Mouse (Mus musculus): ENCODE data around the gene Gon7.

The Gon7 gene

GRCm38 (mm10) chr12:102776035-102776434 lies 18.4 kb upstream of the Gon7 start:
- no peak overlapping the region for H3K4me3 ChIP-seq (replicated peaks; ENCODE audit: low read length)
- peaks cover 85% of the 10 kb centered on the region for H3K36me3 ChIP-seq (ENCODE audit: insufficient read depth, low read length)
- no peaks in the 10 kb centered on the region for H3K27me3 ChIP-seq (ENCODE audit: insufficient read depth, low read length)
- TF ChIP-seq NANOG (IDR thresholded peaks at IDR 0.05; ENCODE audit: borderline replicate concordance, low read length) (no peak), POU5F1 (IDR thresholded peaks at IDR 0.05; ENCODE audit: borderline replicate concordance, low read length) (no peak), CTCF (conservative IDR thresholded peaks at IDR 0.05; ENCODE audit: low read length) (no peak)
- H3K9me3 ChIP-seq (ENCODE audit: low read length) = no peaks in the 10 kb centered on the region
- H3K4me1 ChIP-seq (replicated peaks; ENCODE audit: low read depth, low read length) = peaks cover 37% of the 10 kb centered on the region

GRCm38 (mm10) chr12:102772676-102773075 lies 15.1 kb upstream of the Gon7 start:
- no peak overlapping the region for H3K4me3 ChIP-seq (replicated peaks; ENCODE audit: low read length)
- no peaks in the 10 kb centered on the region for H3K27me3 ChIP-seq (ENCODE audit: insufficient read depth, low read length)
- H3K36me3 ChIP-seq (ENCODE audit: insufficient read depth, low read length) = peaks cover 99% of the 10 kb centered on the region
- H3K9me3 ChIP-seq (ENCODE audit: low read length) = no peaks in the 10 kb centered on the region
- TF ChIP-seq NANOG (IDR thresholded peaks at IDR 0.05; ENCODE audit: borderline replicate concordance, low read length) (no peak), POU5F1 (IDR thresholded peaks at IDR 0.05; ENCODE audit: borderline replicate concordance, low read length) (no peak), CTCF (conservative IDR thresholded peaks at IDR 0.05; ENCODE audit: low read length) (no peak)
- H3K4me1 ChIP-seq (replicated peaks; ENCODE audit: low read depth, low read length) = peaks cover 24% of the 10 kb centered on the region

GRCm38 (mm10) chr12:102771601-102772000 lies 14.0 kb upstream of the Gon7 start:
- no peaks in the 10 kb centered on the region for H3K9me3 ChIP-seq (ENCODE audit: low read length)
- peaks cover 99% of the 10 kb centered on the region for H3K36me3 ChIP-seq (ENCODE audit: insufficient read depth, low read length)
- H3K27me3 ChIP-seq (ENCODE audit: insufficient read depth, low read length) = no peaks in the 10 kb centered on the region
- TF ChIP-seq POU5F1 (IDR thresholded peaks at IDR 0.05; ENCODE audit: borderline replicate concordance, low read length) (no peak), NANOG (IDR thresholded peaks at IDR 0.05; ENCODE audit: borderline replicate concordance, low read length) (no peak), CTCF (conservative IDR thresholded peaks at IDR 0.05; ENCODE audit: low read length) (no peak)
- H3K4me1 ChIP-seq (replicated peaks; ENCODE audit: low read depth, low read length) = peaks cover 24% of the 10 kb centered on the region
- no peak overlapping the region for H3K4me3 ChIP-seq (replicated peaks; ENCODE audit: low read length)

- no peaks in the 10 kb centered on the region for H3K9me3 ChIP-seq (ENCODE audit: low read length)
- peaks cover 97% of the 10 kb centered on the region for H3K36me3 ChIP-seq (ENCODE audit: insufficient read depth, low read length)
- H3K27me3 ChIP-seq (ENCODE audit: insufficient read depth, low read length) = no peaks in the 10 kb centered on the region
- peaks cover 29% of the 10 kb centered on the region for H3K4me1 ChIP-seq (replicated peaks; ENCODE audit: low read depth, low read length)
- H3K4me3 ChIP-seq (replicated peaks; ENCODE audit: low read length) = no peak overlapping the region
- TF ChIP-seq CTCF (conservative IDR thresholded peaks at IDR 0.05; ENCODE audit: low read length) (0 out of 2 replicates have a peak, but pooled peaks have one; percentile 9), NANOG (IDR thresholded peaks at IDR 0.05; ENCODE audit: borderline replicate concordance, low read length) (no peak)
Measured at GRCm38 (mm10) chr12:102769000-102769399, 11.4 kb upstream of the Gon7 start.

GRCm38 (mm10) chr12:102763696-102764095 lies 6.1 kb upstream of the Gon7 start:
- Histone ChIP-seq H3K9me3 (ENCODE audit: low read length) (no peaks in the 10 kb centered on the region), H3K4me1 (replicated peaks; ENCODE audit: low read depth, low read length) (peaks cover 52% of the 10 kb centered on the region), H3K4me3 (replicated peaks; ENCODE audit: low read length) (no peak overlapping the region), H3K36me3 (ENCODE audit: insufficient read depth, low read length) (peaks cover 80% of the 10 kb centered on the region), H3K27me3 (ENCODE audit: insufficient read depth, low read length) (no peaks in the 10 kb centered on the region)
- TF ChIP-seq CTCF (conservative IDR thresholded peaks at IDR 0.05; ENCODE audit: low read length) (no peak), POU5F1 (IDR thresholded peaks at IDR 0.05; ENCODE audit: borderline replicate concordance, low read length) (no peak), NANOG (IDR thresholded peaks at IDR 0.05; ENCODE audit: borderline replicate concordance, low read length) (no peak)

GRCm38 (mm10) chr12:102761668-102762067 lies 4.1 kb upstream of the Gon7 start:
- H3K4me1 ChIP-seq (replicated peaks; ENCODE audit: low read depth, low read length) = peaks cover 52% of the 10 kb centered on the region
- H3K27me3 ChIP-seq (ENCODE audit: insufficient read depth, low read length) = no peaks in the 10 kb centered on the region
- peaks cover 60% of the 10 kb centered on the region for H3K36me3 ChIP-seq (ENCODE audit: insufficient read depth, low read length)
- TF ChIP-seq NANOG (IDR thresholded peaks at IDR 0.05; ENCODE audit: borderline replicate concordance, low read length) = no peak
- TF ChIP-seq CTCF (conservative IDR thresholded peaks at IDR 0.05; ENCODE audit: low read length) = no peak
- TF ChIP-seq POU5F1 (IDR thresholded peaks at IDR 0.05; ENCODE audit: borderline replicate concordance, low read length) = no peak
- no peaks in the 10 kb centered on the region for H3K9me3 ChIP-seq (ENCODE audit: low read length)
- H3K4me3 ChIP-seq (replicated peaks; ENCODE audit: low read length) = no peak overlapping the region

GRCm38 (mm10) chr12:102758936-102759335 lies 1.3 kb upstream of the Gon7 start:
- no peaks in the 10 kb centered on the region for H3K27me3 ChIP-seq (ENCODE audit: insufficient read depth, low read length)
- H3K4me1 ChIP-seq (replicated peaks; ENCODE audit: low read depth, low read length) = peaks cover 67% of the 10 kb centered on the region
- no peaks in the 10 kb centered on the region for H3K9me3 ChIP-seq (ENCODE audit: low read length)
- peak overlapping the region; percentile 98 for H3K4me3 ChIP-seq (replicated peaks; ENCODE audit: low read length)
- TF ChIP-seq CTCF (conservative IDR thresholded peaks at IDR 0.05; ENCODE audit: low read length) (no peak), NANOG (IDR thresholded peaks at IDR 0.05; ENCODE audit: borderline replicate concordance, low read length) (no peak), POU5F1 (IDR thresholded peaks at IDR 0.05; ENCODE audit: borderline replicate concordance, low read length) (no peak)
- H3K36me3 ChIP-seq (ENCODE audit: insufficient read depth, low read length) = peaks cover 52% of the 10 kb centered on the region

- Histone ChIP-seq H3K27me3 (ENCODE audit: insufficient read depth, low read length) (no peaks in the 10 kb centered on the region), H3K4me3 (replicated peaks; ENCODE audit: low read length) (peak within 1 kb of the TSS; percentile 98), H3K4me1 (replicated peaks; ENCODE audit: low read depth, low read length) (peaks cover 65% of the 10 kb centered on the region), H3K36me3 (ENCODE audit: insufficient read depth, low read length) (peaks cover 51% of the 10 kb centered on the region), H3K9me3 (ENCODE audit: low read length) (no peaks in the 10 kb centered on the region)
- TF ChIP-seq CTCF (conservative IDR thresholded peaks at IDR 0.05; ENCODE audit: low read length) (no peak), POU5F1 (IDR thresholded peaks at IDR 0.05; ENCODE audit: borderline replicate concordance, low read length) (no peak)
Measured at GRCm38 (mm10) chr12:102758403-102758756, 777 bp upstream of the Gon7 start, which contains the start of gene Gm20604. Gene Gm20604, minus strand, starts transcription at chr12:102758672.

- peak overlapping the region; percentile 98 for H3K4me3 ChIP-seq (replicated peaks; ENCODE audit: low read length)
- H3K4me1 ChIP-seq (replicated peaks; ENCODE audit: low read depth, low read length) = peaks cover 64% of the 10 kb centered on the region
- no peaks in the 10 kb centered on the region for H3K27me3 ChIP-seq (ENCODE audit: insufficient read depth, low read length)
- H3K9me3 ChIP-seq (ENCODE audit: low read length) = no peaks in the 10 kb centered on the region
- H3K36me3 ChIP-seq (ENCODE audit: insufficient read depth, low read length) = peaks cover 46% of the 10 kb centered on the region
- TF ChIP-seq CTCF (conservative IDR thresholded peaks at IDR 0.05; ENCODE audit: low read length) (no peak), POU5F1 (IDR thresholded peaks at IDR 0.05; ENCODE audit: borderline replicate concordance, low read length) (no peak), NANOG (IDR thresholded peaks at IDR 0.05; ENCODE audit: borderline replicate concordance, low read length) (no peak)
Measured at GRCm38 (mm10) chr12:102757055-102757688, 431 bp downstream of the Gon7 start.
